Mouse (Mus musculus): ENCODE measurements around the gene Gm5741. TPM values are rescaled to one million over a fixed set of nuclear protein-coding genes. Genes with fewer than 3 reads are reported as not detected.

Gene Gm5741
- polyA plus RNA-seq (2014; fragmentation: Nextera tagmentation; extraction: Ambion mirVana), result 1.4 TPM in 1 of 2 replicates, not detected in the other

DNA sequence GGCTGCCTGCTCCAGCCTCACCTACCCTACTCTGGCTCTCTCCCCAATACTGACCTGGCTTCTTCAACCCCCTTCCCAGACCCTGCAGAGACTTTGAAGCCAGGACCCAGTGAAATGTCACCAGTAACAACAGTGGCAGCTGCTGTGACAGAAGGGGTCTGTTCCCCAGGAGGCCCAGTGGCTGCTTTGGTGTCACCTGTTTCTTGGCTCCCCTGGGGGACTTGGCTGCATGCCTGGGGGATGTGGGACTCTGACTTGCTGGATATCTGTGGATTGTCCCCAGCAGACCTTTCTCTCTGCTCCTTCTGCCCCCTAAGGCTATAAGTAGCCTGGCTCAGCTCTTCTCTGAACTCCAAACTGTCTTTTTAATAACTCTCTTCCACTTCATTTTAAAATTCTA lies at the start of gene Gm5741:
Gene Gm5741 (minus strand): TSS at position 1 of the 400 bp plus-strand sequence.
- no peak for ATAC-seq (ENCODE audit: low FRiP score)
- Histone ChIP-seq H3K9ac (no peak within 1 kb of the TSS), H3K4me1 (replicated peaks; ENCODE audit: control insufficient read depth, insufficient read depth, low read length) (peaks cover 14% of the 10 kb centered on the region), H3K9me3 (ENCODE audit: control insufficient read depth, low read length) (no peaks in the 10 kb centered on the region), H3K27ac (no peak within 1 kb of the TSS), H3K4me2 (replicated peaks) (no peak within 1 kb of the TSS), H3K4me3 (replicated peaks; ENCODE audit: low read length) (no peak within 1 kb of the TSS), H3K36me3 (replicated peaks; ENCODE audit: control insufficient read depth, insufficient read depth) (peaks cover 55% of the 10 kb centered on the region), H3K27me3 (ENCODE audit: control insufficient read depth, insufficient read depth, low read length) (no peaks in the 10 kb centered on the region)
- DNase-seq (ENCODE audit: low spot score), result no peak

DNA sequence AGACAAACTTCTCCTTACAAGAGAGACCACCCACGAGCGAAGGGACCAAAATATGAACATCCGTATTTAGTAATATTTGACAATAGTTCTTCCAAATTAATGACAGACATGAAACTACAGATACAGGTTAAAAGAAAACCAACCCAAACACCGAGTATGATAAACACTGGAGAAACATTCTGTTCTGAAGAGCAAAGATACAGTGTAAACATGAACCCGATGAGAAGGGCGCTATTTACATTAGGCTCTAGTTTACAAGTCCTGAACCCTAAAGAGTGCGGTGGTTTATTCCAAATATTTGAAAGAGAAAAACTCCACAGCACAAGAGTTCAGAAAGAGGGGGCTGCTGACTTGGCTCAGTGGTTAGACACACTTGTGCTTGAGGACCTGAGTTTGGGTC lies 49.2 kb upstream of the Gm5741 start:
- Histone ChIP-seq H3K9ac (no peak overlapping the region), H3K27me3 (ENCODE audit: control insufficient read depth, insufficient read depth, low read length) (no peaks in the 10 kb centered on the region), H3K9me3 (ENCODE audit: control insufficient read depth, low read length) (no peaks in the 10 kb centered on the region), H3K4me1 (replicated peaks; ENCODE audit: control insufficient read depth, insufficient read depth, low read length) (0 out of 2 replicates have a peak, but pooled peaks cover 3% of the 10 kb centered on the region), H3K4me2 (replicated peaks) (no peak overlapping the region), H3K36me3 (replicated peaks; ENCODE audit: control insufficient read depth, insufficient read depth) (no peaks in the 10 kb centered on the region; the same call in 1 of the 2 replicates), H3K4me3 (replicated peaks; ENCODE audit: low read length) (no peak overlapping the region), H3K27ac (no peak overlapping the region)
- DNase-seq (ENCODE audit: low spot score) (no peak), ATAC-seq (ENCODE audit: low FRiP score) (no peak)
- WGBS, result 95% methylated on average over 7 of the region's 7 CpGs

DNA sequence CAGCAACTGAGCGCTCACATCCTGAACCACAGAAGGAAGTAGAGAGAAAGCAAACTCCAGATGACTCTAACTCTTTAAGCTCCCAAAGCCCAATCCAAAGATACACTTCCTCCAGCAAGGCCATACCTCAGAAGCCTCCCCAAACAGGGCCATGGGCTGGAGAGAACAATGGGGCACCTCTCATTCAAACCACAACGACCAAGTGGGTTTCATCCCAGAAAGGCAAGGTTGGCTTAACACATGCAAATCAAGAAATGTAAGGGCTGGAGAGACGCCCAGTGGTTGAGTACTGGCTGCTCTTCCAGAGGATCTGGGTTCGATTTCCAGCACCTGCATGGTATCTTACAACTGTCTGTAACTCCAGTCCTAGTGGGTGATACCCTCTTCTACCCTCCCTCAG lies 47.7 kb upstream of the Gm5741 start:
- H3K36me3 ChIP-seq (replicated peaks; ENCODE audit: control insufficient read depth, insufficient read depth), result peaks cover 15% of the 10 kb centered on the region
- 75% methylated on average over 4 of the region's 4 CpGs for WGBS

DNA sequence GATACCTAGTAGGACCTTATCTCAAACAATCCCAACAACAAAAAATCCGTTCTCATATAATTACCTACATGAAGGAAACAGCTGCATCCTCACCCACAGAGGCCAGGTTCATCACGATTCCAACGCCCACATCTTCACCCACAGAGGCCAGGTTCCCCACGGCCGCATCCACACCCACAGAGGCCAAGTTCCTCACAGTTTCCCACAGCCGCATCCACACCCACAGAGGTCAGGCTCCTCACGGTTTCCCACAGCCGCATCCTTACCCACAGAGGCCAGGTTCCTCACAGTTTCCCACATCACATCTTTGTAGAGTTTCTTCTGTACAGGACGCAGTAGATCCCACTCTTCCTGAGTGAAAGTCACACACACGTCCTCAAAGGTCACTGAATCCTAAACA lies 45.5 kb upstream of the Gm5741 start:
- no peaks in the 10 kb centered on the region for H3K4me1 ChIP-seq (replicated peaks; ENCODE audit: control insufficient read depth, insufficient read depth, low read length)
- DNase-seq (ENCODE audit: low spot score) (no peak), ATAC-seq (ENCODE audit: low FRiP score) (no peak)
- no peak overlapping the region for H3K4me3 ChIP-seq (replicated peaks; ENCODE audit: low read length)
- no peak overlapping the region for H3K27ac ChIP-seq
- no peak overlapping the region for H3K9ac ChIP-seq
- no peaks in the 10 kb centered on the region for H3K9me3 ChIP-seq (ENCODE audit: control insufficient read depth, low read length)
- peaks cover 30% of the 10 kb centered on the region for H3K36me3 ChIP-seq (replicated peaks; ENCODE audit: control insufficient read depth, insufficient read depth)
- no peak overlapping the region for H3K4me2 ChIP-seq (replicated peaks)
- no peaks in the 10 kb centered on the region for H3K27me3 ChIP-seq (ENCODE audit: control insufficient read depth, insufficient read depth, low read length)
- 96% methylated on average over 10 of the region's 10 CpGs for WGBS

More for the DNA sequence above, 47.7 kb upstream of the Gm5741 start:
- Histone ChIP-seq H3K9me3 (ENCODE audit: control insufficient read depth, low read length) (no peaks in the 10 kb centered on the region), H3K4me1 (replicated peaks; ENCODE audit: control insufficient read depth, insufficient read depth, low read length) (0 out of 2 replicates have a peak, but pooled peaks cover 3% of the 10 kb centered on the region), H3K27me3 (ENCODE audit: control insufficient read depth, insufficient read depth, low read length) (no peaks in the 10 kb centered on the region), H3K4me2 (replicated peaks) (no peak overlapping the region), H3K9ac (no peak overlapping the region), H3K4me3 (replicated peaks; ENCODE audit: low read length) (no peak overlapping the region), H3K27ac (no peak overlapping the region)
- no peak for ATAC-seq (ENCODE audit: low FRiP score)
- DNase-seq (ENCODE audit: low spot score), result no peak

DNA sequence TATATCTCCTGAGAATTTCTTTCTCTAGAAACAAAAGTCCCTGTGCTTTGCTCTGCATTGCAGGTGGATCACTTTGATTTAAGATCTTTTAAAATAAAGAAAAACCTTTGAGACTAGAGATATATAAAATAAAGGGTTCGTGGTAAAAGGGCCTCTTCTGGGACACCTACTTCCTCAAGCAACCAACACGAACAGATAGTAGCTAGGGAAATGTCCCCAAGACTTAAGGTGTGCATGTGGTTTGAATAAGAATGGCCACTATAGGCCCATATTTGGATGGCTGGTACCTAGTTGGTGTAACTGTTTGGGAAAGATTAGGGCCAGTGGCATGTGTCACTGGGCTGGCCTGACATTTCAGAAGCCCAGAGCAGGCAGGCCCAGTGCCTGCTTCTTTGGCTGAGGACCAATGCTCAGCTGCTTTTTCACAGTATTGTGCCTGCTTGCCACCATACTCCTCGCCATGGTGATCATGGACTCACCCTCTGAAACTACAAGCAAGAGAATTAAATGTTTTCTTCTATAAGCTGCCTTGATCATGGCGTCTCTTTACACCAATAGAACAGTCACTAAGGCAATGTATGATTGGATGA lies 32.4 kb upstream of the Gm5741 start:
- Histone ChIP-seq H3K36me3 (replicated peaks; ENCODE audit: control insufficient read depth, insufficient read depth) (peaks cover 38% of the 10 kb centered on the region), H3K4me3 (replicated peaks; ENCODE audit: low read length) (no peak overlapping the region), H3K4me2 (replicated peaks) (no peak overlapping the region), H3K9ac (no peak overlapping the region), H3K27me3 (ENCODE audit: control insufficient read depth, insufficient read depth, low read length) (no peaks in the 10 kb centered on the region), H3K9me3 (ENCODE audit: control insufficient read depth, low read length) (no peaks in the 10 kb centered on the region), H3K4me1 (replicated peaks; ENCODE audit: control insufficient read depth, insufficient read depth, low read length) (no peaks in the 10 kb centered on the region), H3K27ac (no peak overlapping the region)
- DNase-seq (ENCODE audit: low spot score) (no peak), ATAC-seq (ENCODE audit: low FRiP score) (no peak)
- 93% methylated on average over 4 of the region's 4 CpGs for WGBS

DNA sequence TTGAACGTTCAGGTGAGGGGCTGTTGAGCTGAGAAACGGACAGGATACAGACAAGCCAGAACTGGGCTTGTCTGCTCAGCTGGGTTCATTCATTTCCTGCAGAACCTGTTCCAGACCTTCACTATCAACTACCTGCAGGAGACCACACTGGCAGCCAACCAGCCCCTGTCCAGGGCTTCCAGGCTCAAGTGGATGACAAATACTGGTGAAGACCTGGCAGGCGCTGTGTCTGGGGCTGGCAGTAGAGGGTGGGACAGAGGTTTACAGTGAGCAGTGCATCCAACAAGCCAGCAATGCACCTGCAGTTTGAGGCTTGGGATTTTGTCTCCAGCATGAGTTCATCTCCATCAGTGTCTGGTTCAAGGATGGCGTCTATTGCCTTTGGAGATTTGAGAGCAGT lies 29.1 kb upstream of the Gm5741 start:
- Histone ChIP-seq H3K9ac (no peak overlapping the region), H3K4me1 (replicated peaks; ENCODE audit: control insufficient read depth, insufficient read depth, low read length) (no peaks in the 10 kb centered on the region), H3K27ac (no peak overlapping the region), H3K9me3 (ENCODE audit: control insufficient read depth, low read length) (no peaks in the 10 kb centered on the region), H3K36me3 (replicated peaks; ENCODE audit: control insufficient read depth, insufficient read depth) (peaks cover 52% of the 10 kb centered on the region), H3K4me3 (replicated peaks; ENCODE audit: low read length) (no peak overlapping the region), H3K4me2 (replicated peaks) (no peak overlapping the region), H3K27me3 (ENCODE audit: control insufficient read depth, insufficient read depth, low read length) (no peaks in the 10 kb centered on the region)
- no peak for ATAC-seq (ENCODE audit: low FRiP score)
- WGBS, result 92% methylated on average over 4 of the region's 4 CpGs
- DNase-seq (ENCODE audit: low spot score), result no peak

DNA sequence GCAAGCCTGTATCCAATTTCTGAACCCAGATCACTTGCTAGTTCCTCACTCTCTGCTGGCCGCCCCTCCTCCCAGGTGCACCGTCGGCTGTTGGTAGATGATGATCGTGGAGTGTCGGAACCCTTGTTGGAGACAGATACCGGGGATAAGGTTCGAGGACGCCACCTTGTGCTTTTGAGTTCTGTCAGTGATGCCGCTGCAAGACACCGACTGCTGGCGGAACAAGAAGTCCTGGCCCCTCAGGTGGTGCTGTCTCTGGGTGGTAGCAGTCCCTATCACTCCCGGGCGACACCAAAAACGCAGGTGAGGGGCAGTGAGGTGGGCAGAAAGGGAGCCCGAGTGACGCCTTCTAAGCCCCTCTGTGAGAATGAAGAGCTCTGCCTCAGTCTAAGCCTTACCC lies 28.4 kb upstream of the Gm5741 start:
- ATAC-seq (ENCODE audit: low FRiP score), result no peak
- Histone ChIP-seq H3K9me3 (ENCODE audit: control insufficient read depth, low read length) (no peaks in the 10 kb centered on the region), H3K27ac (no peak overlapping the region)

DNA sequence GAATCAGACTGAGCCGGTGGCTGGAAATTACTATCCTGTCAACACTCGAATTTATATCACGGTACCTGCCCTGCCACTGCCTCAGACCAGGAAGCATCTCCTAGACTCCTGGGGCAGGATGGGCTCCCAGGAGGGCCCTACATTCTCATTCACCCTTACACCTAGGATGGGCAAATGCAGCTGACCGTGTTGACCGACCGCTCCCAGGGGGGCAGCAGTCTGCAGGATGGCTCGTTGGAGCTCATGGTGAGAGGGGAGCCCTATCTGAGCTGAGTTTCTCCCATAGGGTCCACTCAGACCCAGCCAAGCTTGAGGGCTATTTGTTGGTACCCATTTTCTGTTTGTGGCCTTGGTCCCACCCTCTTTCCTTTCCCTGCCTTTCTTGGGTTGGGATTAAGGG lies 27.8 kb upstream of the Gm5741 start:
- 97% methylated on average over 7 of the region's 7 CpGs for WGBS
- no peaks in the 10 kb centered on the region for H3K9me3 ChIP-seq (ENCODE audit: control insufficient read depth, low read length)
- no peak overlapping the region for H3K9ac ChIP-seq
- no peak overlapping the region for H3K27ac ChIP-seq
- H3K4me1 ChIP-seq (replicated peaks; ENCODE audit: control insufficient read depth, insufficient read depth, low read length), result no peaks in the 10 kb centered on the region
- no peak for ATAC-seq (ENCODE audit: low FRiP score)
- H3K27me3 ChIP-seq (ENCODE audit: control insufficient read depth, insufficient read depth, low read length), result no peaks in the 10 kb centered on the region
- DNase-seq (ENCODE audit: low spot score), result no peak
- no peak overlapping the region for H3K4me3 ChIP-seq (replicated peaks; ENCODE audit: low read length)
- H3K4me2 ChIP-seq (replicated peaks), result no peak overlapping the region
- H3K36me3 ChIP-seq (replicated peaks; ENCODE audit: control insufficient read depth, insufficient read depth), result peaks cover 52% of the 10 kb centered on the region

More for the DNA sequence above, 28.4 kb upstream of the Gm5741 start:
- 96% methylated on average over 16 of the region's 16 CpGs for WGBS
- Histone ChIP-seq H3K4me1 (replicated peaks; ENCODE audit: control insufficient read depth, insufficient read depth, low read length) (no peaks in the 10 kb centered on the region), H3K9ac (no peak overlapping the region), H3K36me3 (replicated peaks; ENCODE audit: control insufficient read depth, insufficient read depth) (peaks cover 52% of the 10 kb centered on the region), H3K4me2 (replicated peaks) (no peak overlapping the region), H3K4me3 (replicated peaks; ENCODE audit: low read length) (no peak overlapping the region), H3K27me3 (ENCODE audit: control insufficient read depth, insufficient read depth, low read length) (no peaks in the 10 kb centered on the region)
- DNase-seq (ENCODE audit: low spot score), result no peak

DNA sequence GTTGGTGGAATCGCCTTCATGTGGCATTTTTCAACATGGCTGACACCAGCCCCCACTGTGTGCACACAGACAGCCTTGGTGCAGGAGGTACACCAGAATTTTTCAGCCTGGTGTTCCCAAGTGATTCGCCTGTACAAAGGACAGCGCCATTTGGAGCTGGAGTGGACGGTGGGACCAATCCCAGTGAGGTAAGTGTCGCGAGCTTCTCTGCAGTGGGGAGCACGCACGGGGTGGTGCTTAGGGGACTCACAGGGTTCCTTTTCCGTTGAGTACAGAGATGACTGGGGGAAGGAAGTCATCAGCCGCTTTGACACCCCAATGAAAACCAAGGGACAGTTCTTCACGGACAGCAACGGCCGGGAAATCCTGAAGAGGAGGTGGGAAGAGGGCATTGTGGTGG lies 27.3 kb upstream of the Gm5741 start:
- Histone ChIP-seq H3K4me3 (replicated peaks; ENCODE audit: low read length) (no peak overlapping the region), H3K36me3 (replicated peaks; ENCODE audit: control insufficient read depth, insufficient read depth) (peaks cover 52% of the 10 kb centered on the region), H3K27me3 (ENCODE audit: control insufficient read depth, insufficient read depth, low read length) (no peaks in the 10 kb centered on the region), H3K4me2 (replicated peaks) (no peak overlapping the region), H3K4me1 (replicated peaks; ENCODE audit: control insufficient read depth, insufficient read depth, low read length) (no peaks in the 10 kb centered on the region), H3K9me3 (ENCODE audit: control insufficient read depth, low read length) (no peaks in the 10 kb centered on the region), H3K27ac (no peak overlapping the region), H3K9ac (no peak overlapping the region)
- ATAC-seq (ENCODE audit: low FRiP score), result no peak
- DNase-seq (ENCODE audit: low spot score), result no peak
- WGBS, result 95% methylated on average over 13 of the region's 13 CpGs

Data from hindbrain, embryonic 14.5 days (tissue).